8 mouse cellular contexts compared by ENCODE assay signal in genomic region chr19:38043281-38043981, GRCm38 (mm10). TPM values are rescaled to one million over a fixed set of nuclear protein-coding genes. Genes with fewer than 3 reads are reported as not detected.
A peak's percentile ranks its signal among the peaks of the same experiment; 100 is the strongest.
DNase-seq lines count a peak whose midpoint lies in the region; ATAC-seq and TF ChIP-seq lines count a peak whose summit lies in the region.

Myof (minus strand) TSS chr19:38043577.

- intact Hi-C loops in heart, adult 2 months (cut with DNase I): loop anchor here (1.0 kb wide), 1 partner anchor 88 kb away; no protein-coding TSS in a partner anchor

- ATAC-seq in neural tube, embryonic 14.5 days (ENCODE audit: low read depth): no peak
- no peak for ATAC-seq in activated CD4-positive, CD25-positive, alpha-beta regulatory T cell, adult 4 months

- H3K36me3 ChIP-seq in heart, adult 2 months (ENCODE audit: control insufficient read depth, insufficient read depth, low read length): no peaks in the 10 kb centered on the region
- H3K36me3 ChIP-seq in neural tube, embryonic 14.5 days (ENCODE audit: control insufficient read depth, insufficient read depth, low read length): no peaks in the 10 kb centered on the region

- no peaks in the 10 kb centered on the region for H3K4me1 ChIP-seq in heart, adult 2 months (ENCODE audit: control insufficient read depth, insufficient read depth, low read length)
- H3K4me1 ChIP-seq in lung, adult 2 months (ENCODE audit: control insufficient read depth, insufficient read depth, low read length): peaks cover 9% of the 10 kb centered on the region
- no peaks in the 10 kb centered on the region for H3K4me1 ChIP-seq in neural tube, embryonic 14.5 days (ENCODE audit: control insufficient read depth, insufficient read depth, low read length)

- TF ChIP-seq POLR2A in heart, adult 2 months (IDR thresholded peaks at IDR 0.05; ENCODE audit: insufficient read depth, low read depth, low read length): no peak
- TF ChIP-seq POLR2A in lung, adult 2 months (IDR thresholded peaks at IDR 0.05; ENCODE audit: borderline replicate concordance, extremely low read depth, low read depth, low read length): peak; percentile 52; the same call in 1 of the 2 replicates

- H3K4me2 ChIP-seq in neural tube, embryonic 14.5 days (ENCODE audit: low read depth, low read length): peak within 1 kb of the TSS; percentile 44

- peak within 1 kb of the TSS; percentile 45 for H3K4me3 ChIP-seq in heart, adult 2 months
- peak within 1 kb of the TSS; percentile 54 for H3K4me3 ChIP-seq in lung, adult 2 months (replicated peaks; ENCODE audit: extremely low read depth, low read depth, low read length)
- peak within 1 kb of the TSS; percentile 15 for H3K4me3 ChIP-seq in neural tube, embryonic 14.5 days (ENCODE audit: low read depth, low read length)

- peak within 1 kb of the TSS; percentile 50 for H3K9ac ChIP-seq in heart, adult 2 months (ENCODE audit: low read depth, low read length)
- H3K9ac ChIP-seq in neural tube, embryonic 14.5 days (replicated peaks; ENCODE audit: low read depth, low read length): no peak within 1 kb of the TSS; the same call in 1 of the 2 replicates

- H3K79me2 ChIP-seq in heart, adult 2 months (replicated peaks; ENCODE audit: control insufficient read depth, insufficient read depth, low read length): no peaks in the 10 kb centered on the region

- DNase-seq in ovary, adult 18-20 months (ENCODE audit: low spot score): peak; percentile 53
- DNase-seq in ovary, postnatal 14 days (ENCODE audit: low spot score): no peak
- peak; percentile 69 for DNase-seq in embryo, embryonic 10.5 days (ENCODE audit: low spot score)
- DNase-seq in heart, adult 2 months: peak; percentile 74 to 77
- DNase-seq in kidney, adult 11 months: peak; percentile 49
- peak; percentile 73 for DNase-seq in lung, adult 2 months

- H3K27ac ChIP-seq in heart, adult 2 months: peak within 1 kb of the TSS; percentile 82
- H3K27ac ChIP-seq in neural tube, embryonic 14.5 days (ENCODE audit: low read depth, low read length): no peak within 1 kb of the TSS

- H3K27me3 ChIP-seq in heart, adult 2 months (ENCODE audit: control insufficient read depth, insufficient read depth, low read length): no peaks in the 10 kb centered on the region
- peaks cover 9% of the 10 kb centered on the region; the same call in 1 of the 2 replicates for H3K27me3 ChIP-seq in neural tube, embryonic 14.5 days (ENCODE audit: control insufficient read depth, insufficient read depth, low read length)

- peak; percentile 69 for TF ChIP-seq CTCF in heart, adult 2 months (IDR thresholded peaks at IDR 0.05)
- no peak for TF ChIP-seq CTCF in lung, adult 2 months (IDR thresholded peaks at IDR 0.05; ENCODE audit: insufficient read depth, low read length)

- no peak for TF ChIP-seq EP300 in heart, adult 2 months (IDR thresholded peaks at IDR 0.05; ENCODE audit: insufficient read depth, low read depth, low read length)

- no peaks in the 10 kb centered on the region for H3K9me3 ChIP-seq in neural tube, embryonic 14.5 days (ENCODE audit: control insufficient read depth, low read length)

- WGBS in heart, adult 2 months: under 1% methylated on average over 28 of the region's 28 CpGs
- 1% methylated on average over 28 of the region's 28 CpGs for WGBS in lung, adult 2 months
- WGBS in neural tube, embryonic 14.5 days: under 1% methylated on average over 28 of the region's 28 CpGs

RNA-seq across cellular contexts. Expression of gene Myof, which starts in this region (rescaled TPM):
- 1 to 10 TPM; 8.4 to 8.9 TPM for total RNA-seq in heart, adult 2 months (2021)
- polyA plus RNA-seq in heart, adult 2 months (2012; rRNA removed): 6.2 and 6.5 TPM in 2 replicates
- polyA plus RNA-seq in lung, adult 2 months (2012; rRNA removed): 46.7 and 51.8 TPM in 2 replicates
- polyA plus RNA-seq in neural tube, embryonic 14.5 days (2014; fragmentation: Nextera tagmentation; extraction: Ambion mirVana): 0.74 and 4.0 TPM in 2 replicates
- under 1 TPM; 0.19 to 0.27 TPM for polyA plus RNA-seq in activated CD4-positive, CD25-positive, alpha-beta regulatory T cell, adult 4 months (2017; shearing (Covaris generic))
